Mouse (Mus musculus): ENCODE measurements at regions not wholly inside any gene's neighbourhood (a gene's known extent, or its start where the extent isn't known, plus 50 kb on each side); places are given as distances from the start of the nearest gene placed in this dataset.

DNA sequence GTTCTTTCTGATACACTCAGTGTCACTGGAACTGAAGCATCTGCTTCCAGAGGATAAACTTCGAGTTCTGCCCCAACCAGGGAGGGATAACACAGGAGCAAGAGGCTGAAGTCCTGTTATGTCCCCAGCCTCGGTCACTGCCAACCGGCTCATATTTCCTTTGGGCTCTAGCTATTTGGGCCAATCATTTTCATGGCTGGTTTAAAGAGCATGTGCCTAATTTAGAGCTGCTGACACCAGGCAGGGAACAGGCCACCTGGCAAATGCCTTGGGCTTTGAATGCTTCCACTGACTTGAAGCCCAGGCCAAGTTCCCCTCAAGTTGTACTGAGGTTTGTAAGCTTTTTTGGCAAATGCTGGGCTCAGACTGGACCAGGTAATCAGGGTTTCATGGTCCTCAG is 286.1 kb downstream of the Satb1 start:
- TF ChIP-seq CTCF (IDR thresholded peaks at IDR 0.05; ENCODE audit: low read depth, low read length) = no peak
- TF ChIP-seq GATA1 (IDR thresholded peaks at IDR 0.05; ENCODE audit: borderline replicate concordance, low read length) = no peak
- TF ChIP-seq POLR2AphosphoS5 (IDR thresholded peaks at IDR 0.05; ENCODE audit: insufficient replicate concordance, low read depth, low read length) = no peak
- no peak for TF ChIP-seq TAL1 (conservative IDR thresholded peaks at IDR 0.05; ENCODE audit: low read depth, low read length)
